Mouse (Mus musculus) left cerebral cortex, postnatal 10 days (tissue): Measurements from ENCODE around the gene Crbn. TPM values are rescaled to one million over a fixed set of nuclear protein-coding genes. Genes with fewer than 3 reads are reported as not detected.

Experiments used
- DNase-seq, 2 experiments: peaks; one replicate each; pipeline ENCODE4 v3.0.0; 2021 to 2022; ENCODE audit warnings: low spot score in 2 of 2, mixed read lengths in 1 of 2; ENCODE audit errors: extremely low spot score in 1 of 2
- intact Hi-C: fragments of 180-260 bp; cut with DNase I; formaldehyde crosslinking; loops from one replicate; pipeline ENCODE4 v1.15.1; 2025
- total RNA-seq, 2 experiments: library from RNA; stranded (reverse); gene quantifications; 2 replicates each; pipeline ENCODE4 v1.2.3; 2021

Gene Crbn
- total RNA-seq, 2 experiments from 2014 or later = 73.9 to 81.1 TPM

DNA sequence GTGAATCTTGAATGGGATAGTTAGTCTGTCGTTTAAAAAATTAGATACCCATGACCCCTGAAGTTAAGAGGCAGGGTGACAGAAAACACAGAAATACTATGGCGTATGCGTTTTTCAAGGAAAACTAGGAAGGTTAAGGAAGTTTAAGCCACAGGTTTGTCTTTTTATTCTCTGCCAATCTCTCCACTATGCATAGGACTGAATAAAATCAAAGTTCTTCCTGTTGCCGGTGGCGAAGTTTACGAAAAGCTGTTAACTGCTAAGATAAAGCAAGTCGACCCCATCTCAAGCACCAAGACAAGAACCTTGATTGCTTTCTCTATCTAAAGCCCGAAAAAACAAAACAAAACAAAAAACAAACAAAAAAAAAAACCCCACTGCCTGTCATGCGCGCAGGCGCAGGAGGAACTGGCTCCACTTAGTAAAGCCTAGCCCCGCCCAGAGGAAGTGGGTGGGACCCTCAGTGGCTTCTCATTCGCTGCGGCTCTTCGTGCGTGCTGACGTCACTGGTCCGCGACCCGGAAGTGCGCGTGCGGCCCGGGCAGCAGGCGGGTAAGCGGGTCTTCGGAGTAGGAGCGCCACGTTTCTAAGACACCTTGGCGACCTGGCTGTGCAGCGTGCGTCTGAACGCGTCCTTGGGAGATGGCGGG, 31.1 kb downstream of the Crbn start, which contains the start of gene Trnt1:
Gene Trnt1, plus strand, starts transcription at position 481 of the 650 bp plus-strand sequence.
- intact Hi-C loops = no loop called here
- peak; percentile 96 to 99 for DNase-seq

DNA sequence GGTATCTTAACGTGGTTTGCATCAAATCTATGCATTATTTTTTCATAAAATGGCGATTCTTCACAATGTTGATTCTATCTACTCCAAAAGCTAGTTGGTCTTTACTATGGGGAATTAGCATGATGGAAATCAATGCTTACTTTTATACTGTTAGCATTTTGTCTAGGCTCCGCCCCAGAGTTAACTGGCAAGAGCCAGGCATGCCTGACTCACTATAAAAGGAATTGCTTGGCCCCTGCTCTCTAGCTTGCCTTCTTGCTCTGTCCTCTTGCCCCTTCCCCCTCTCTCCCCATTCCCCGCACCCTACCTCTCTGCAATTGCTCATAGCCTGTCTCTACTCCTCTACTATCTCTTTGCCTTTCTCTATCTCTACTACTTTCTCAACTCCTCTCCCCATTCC, 33.1 kb downstream of the Crbn start:
- intact Hi-C loops = no loop called here
- no peak for DNase-seq

DNA sequence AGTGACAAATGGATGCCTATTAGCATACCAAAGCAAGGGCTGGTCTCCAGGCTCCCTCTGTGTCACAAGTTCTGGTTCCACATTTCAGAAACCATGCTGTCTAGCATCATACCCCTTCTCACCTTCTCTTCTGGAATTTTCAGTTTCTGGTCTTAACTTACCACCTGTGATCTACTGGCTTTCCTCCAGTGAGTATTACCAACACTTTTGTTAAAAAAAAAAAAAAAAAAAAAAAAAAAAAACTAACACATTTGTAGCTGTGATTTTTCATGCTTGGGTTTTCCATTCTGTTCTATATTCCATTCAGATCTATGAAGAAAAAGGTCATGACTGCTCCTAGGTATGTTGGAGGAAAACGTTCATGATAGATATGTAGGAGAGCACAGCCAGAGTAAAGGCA, 34.0 kb downstream of the Crbn start:
- no peak for DNase-seq
- intact Hi-C loops = no loop called here

DNA sequence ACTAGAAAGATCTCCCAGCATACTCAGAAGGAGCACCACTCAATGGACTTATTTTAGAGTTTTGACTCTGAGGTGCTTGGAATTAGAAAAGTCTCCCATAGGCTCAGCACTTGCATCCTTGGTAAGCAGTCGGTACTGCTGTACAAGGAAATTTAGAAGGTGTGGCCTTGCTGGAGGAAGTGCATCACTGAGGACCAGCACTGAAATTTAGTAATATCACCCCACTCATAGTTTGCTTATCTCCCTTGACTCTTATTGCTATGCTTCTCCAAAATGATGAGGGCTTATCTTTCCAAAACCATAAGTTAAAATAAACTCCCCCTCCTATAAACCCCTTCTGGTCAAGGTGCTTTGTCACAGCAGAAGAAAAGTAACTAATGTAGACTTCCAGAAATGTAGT, 38.4 kb downstream of the Crbn start:
- DNase-seq = no peak
- intact Hi-C loops = no loop called here

DNA sequence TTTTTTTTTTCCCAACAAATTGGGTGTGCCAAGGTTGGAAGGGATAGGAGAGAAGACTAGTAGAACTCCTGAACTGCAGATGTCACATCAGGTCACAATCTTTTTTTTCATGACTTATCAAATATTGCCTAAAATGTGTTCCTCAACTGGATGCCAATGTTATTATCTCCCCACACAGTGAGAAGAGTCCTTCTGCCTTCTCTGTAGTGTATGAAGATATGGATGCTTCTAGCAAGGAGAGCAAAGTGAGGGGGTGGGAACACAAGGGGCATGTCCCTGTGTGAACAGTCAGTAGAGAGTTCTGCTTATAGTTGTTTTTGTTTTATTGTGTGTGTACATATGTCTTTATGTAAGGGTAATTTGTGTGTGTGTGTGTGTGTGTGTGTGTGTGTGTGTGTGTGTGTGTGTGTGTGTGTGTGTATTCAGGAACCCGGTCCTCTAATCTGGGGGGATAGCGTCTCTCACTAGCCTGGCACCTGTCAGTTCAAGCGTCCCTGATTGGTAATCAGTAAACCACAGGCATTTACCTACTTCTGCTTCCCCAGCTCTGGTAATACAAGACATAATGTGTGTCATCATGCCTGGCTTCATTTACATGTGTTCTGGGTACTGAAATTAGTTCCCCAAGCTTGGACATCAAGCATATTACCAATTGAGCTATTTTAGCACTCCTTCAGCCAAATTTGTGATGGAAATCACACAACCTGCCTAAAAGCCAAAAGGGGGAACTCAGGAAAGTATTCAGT, 39.2 kb downstream of the Crbn start:
- DNase-seq = no peak
- intact Hi-C loops = no loop called here

DNA sequence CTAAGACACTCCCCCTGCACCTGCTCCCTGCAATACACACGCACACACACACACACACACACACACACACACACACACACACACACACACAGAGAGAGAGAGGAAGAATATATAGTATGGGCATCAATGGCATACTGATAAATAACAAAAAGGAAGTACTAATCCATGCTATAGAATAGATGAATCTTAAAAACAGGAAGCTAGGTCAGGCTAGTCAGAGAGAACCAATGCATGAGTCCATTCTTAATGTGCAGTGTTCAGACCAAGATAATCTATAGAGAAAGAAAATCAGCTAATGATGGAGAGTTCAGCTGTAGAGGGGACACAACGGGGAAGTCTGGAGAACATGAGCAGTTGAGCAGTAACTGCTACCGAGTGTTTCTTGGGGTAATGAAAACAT, 41.6 kb downstream of the Crbn start:
- intact Hi-C loops = no loop called here

DNA sequence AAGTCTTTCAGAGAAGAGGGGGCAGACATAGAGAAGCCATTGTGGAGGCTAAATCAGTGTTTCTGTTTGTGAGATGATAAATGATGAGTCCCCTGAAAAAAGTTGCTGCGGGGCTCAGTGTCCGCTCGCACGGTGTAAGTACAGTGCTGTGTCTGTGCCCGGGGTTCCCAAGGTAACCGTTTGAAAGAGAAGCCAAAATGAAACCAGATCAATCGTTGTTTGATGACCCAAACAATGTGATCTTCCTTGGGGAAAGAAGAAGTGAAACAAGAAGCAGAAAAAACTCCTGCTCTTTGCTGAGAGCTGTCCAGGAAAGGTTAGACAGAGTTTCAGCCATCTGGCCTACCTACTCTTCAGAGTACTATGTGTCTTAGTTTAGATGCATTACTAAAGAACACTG, 49.6 kb downstream of the Crbn start:
- DNase-seq = no peak
- intact Hi-C loops = no loop called here

More for the DNA sequence above, 41.6 kb downstream of the Crbn start:
- no peak for DNase-seq

GRCm38 (mm10) chr6:106748887-106749388, 50.9 kb downstream of the Crbn start, which contains the start of gene Il5ra:
TSS of gene Il5ra (minus strand) at chr6:106749037.
- intact Hi-C loops = no loop called here
- no peak for DNase-seq

- DNase-seq = no peak
- intact Hi-C loops = no loop called here
Measured at GRCm38 (mm10) chr6:106747804-106748203, 52.1 kb downstream of the Crbn start.

- DNase-seq = no peak
- intact Hi-C loops = no loop called here
Measured at GRCm38 (mm10) chr6:106747251-106747650, 52.6 kb downstream of the Crbn start.

DNA sequence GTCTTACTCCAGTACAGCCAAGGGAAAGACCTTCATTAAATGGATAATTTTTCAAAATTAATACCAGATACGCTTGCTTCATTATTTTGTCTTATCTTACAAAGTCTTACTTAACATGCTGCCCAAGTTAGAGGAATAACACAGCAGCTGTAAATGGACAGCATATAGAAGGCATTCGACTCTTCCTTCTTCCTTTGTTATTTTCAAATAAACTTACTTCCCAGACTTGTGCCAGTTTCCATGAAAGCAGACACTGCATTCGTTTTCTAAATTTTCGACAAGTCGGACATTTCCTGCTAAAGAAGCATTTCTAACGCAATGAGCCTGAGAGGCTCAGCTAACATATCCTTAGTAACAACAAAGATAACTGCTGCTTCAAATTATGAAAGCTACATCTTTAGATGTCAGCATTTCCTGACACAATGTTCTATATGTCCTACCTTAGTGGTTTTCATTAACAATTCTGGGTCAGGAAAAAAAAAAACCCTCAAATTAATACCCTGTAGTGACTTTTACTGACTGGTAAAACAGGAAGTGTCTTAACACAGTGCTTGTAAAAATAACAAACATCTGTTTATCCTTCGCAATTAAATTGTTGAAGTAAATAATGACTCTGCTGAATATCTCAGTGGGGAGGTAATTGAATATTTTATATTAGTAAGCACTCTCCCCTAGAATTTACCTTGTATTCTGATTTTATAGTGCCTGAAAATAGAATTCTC, 54.0 kb downstream of the Crbn start:
- no peak for DNase-seq
- intact Hi-C loops = no loop called here

- no peak for DNase-seq
- intact Hi-C loops = no loop called here
Measured at GRCm38 (mm10) chr6:106743556-106744233, 56.2 kb downstream of the Crbn start.

- intact Hi-C loops = no loop called here
- DNase-seq = no peak
Measured at GRCm38 (mm10) chr6:106740244-106740825, 59.5 kb downstream of the Crbn start.

DNA sequence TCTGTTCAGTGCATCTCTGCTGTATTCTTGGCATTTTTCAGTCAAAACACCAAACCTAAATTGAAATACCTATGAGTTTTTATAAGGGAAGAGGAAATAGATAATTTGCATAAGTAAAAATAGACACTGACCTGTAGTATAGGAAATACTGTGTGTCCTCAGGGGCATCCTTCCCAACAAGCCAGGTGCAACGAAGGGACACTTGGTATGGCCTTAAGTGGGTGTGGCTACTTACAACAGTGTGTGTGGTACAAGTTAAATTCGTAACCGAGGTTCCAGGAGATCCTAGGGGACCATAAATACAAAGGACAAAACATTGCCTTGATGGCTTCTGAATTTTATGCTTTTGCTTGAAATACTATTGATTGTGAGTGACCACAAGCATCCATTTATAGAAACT, 61.6 kb downstream of the Crbn start:
- intact Hi-C loops = no loop called here

GRCm38 (mm10) chr6:106732563-106732962, 67.3 kb downstream of the Crbn start:
- no peak for DNase-seq
- intact Hi-C loops = no loop called here

More for the DNA sequence above, 61.6 kb downstream of the Crbn start:
- DNase-seq = no peak
